Mouse (Mus musculus): ENCODE measurements around the gene Gm3415. TPM values are rescaled to one million over a fixed set of nuclear protein-coding genes. Genes with fewer than 3 reads are reported as not detected.
"Not testable (repeated sequence)": the region's sequence is repeated elsewhere in the genome, so short reads cannot be mapped to it uniquely, and the experiment has no call there.

Gene Gm3415
- polyA plus RNA-seq, 1 experiment = not detected

DNA sequence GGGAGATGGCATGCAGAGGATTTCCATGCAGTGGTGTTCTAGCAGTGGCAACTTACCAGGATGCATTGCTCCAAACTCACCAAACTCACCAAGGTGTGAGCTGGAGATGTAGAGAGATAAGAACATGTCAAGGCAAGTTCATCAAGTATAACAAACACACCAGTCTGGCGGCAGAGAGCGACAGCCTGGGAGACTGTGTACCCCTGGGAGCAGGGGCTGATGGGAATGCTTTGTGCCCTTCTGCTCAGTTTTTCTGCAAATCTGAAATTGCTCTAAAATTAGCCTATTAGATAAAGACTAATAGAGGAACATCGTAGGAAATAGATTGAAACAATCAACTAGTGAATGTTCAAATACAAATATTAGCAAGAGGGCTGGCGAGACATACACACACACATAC lies 35.7 kb downstream of the Gm3415 start:
- Histone ChIP-seq H3K27me3 (ENCODE audit: control insufficient read depth, insufficient read depth, low read length, poor library complexity, severe bottlenecking) (no peaks in the 10 kb centered on the region), H3K9ac (ENCODE audit: low read depth, poor library complexity, severe bottlenecking) (no peak overlapping the region), H3K9me3 (replicated peaks; ENCODE audit: control insufficient read depth, insufficient read depth, low read length, poor library complexity, severe bottlenecking) (no peaks in the 10 kb centered on the region; the same call in 1 of the 2 replicates), H3K36me3 (ENCODE audit: control insufficient read depth, insufficient read depth, low read length, poor library complexity, severe bottlenecking) (no peaks in the 10 kb centered on the region), H3K4me1 (ENCODE audit: control insufficient read depth, insufficient read depth, low read length) (no peaks in the 10 kb centered on the region), H3K27ac (ENCODE audit: insufficient read depth, low read length) (no peak overlapping the region), H3K4me3 (ENCODE audit: low read depth, low read length) (no peak overlapping the region)
- TF ChIP-seq POLR2A (IDR thresholded peaks at IDR 0.05; ENCODE audit: insufficient read depth, low read length) (no peak), EP300 (IDR thresholded peaks at IDR 0.05; ENCODE audit: insufficient read depth, low read depth, low read length) (no peak), CTCF (IDR thresholded peaks at IDR 0.05; ENCODE audit: low read depth, low read length) (no peak)

DNA sequence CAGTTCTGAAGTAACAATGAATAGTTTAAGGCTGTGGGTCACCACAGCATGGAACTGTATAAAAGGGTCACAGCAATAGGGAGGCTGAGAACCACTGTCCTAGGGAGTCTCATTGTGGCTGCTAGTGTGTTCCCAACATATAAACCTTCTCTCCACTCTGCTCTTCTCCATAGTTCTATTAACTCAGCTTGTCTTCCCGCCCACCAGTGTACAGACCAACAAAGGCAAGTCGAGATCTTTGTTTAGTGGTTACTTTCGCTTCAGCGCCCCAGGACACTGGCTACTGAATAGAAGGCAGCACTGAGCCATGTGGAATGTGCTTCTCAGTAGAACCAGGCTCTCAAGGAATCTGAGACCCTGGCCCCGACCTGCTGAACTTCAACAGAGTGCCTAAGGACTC lies 36.6 kb downstream of the Gm3415 start:
- TF ChIP-seq CTCF (IDR thresholded peaks at IDR 0.05; ENCODE audit: low read depth, low read length) = no peak
- TF ChIP-seq POLR2A (IDR thresholded peaks at IDR 0.05; ENCODE audit: insufficient read depth, low read length) = no peak
- no peak for TF ChIP-seq EP300 (IDR thresholded peaks at IDR 0.05; ENCODE audit: insufficient read depth, low read depth, low read length)
- H3K36me3 ChIP-seq (ENCODE audit: control insufficient read depth, insufficient read depth, low read length, poor library complexity, severe bottlenecking) = no peaks in the 10 kb centered on the region
- H3K27ac ChIP-seq (ENCODE audit: insufficient read depth, low read length) = no peak overlapping the region
- no peak overlapping the region for H3K4me3 ChIP-seq (ENCODE audit: low read depth, low read length)
- H3K27me3 ChIP-seq (ENCODE audit: control insufficient read depth, insufficient read depth, low read length, poor library complexity, severe bottlenecking) = no peaks in the 10 kb centered on the region
- H3K4me1 ChIP-seq (ENCODE audit: control insufficient read depth, insufficient read depth, low read length) = no peaks in the 10 kb centered on the region
- H3K9me3 ChIP-seq (replicated peaks; ENCODE audit: control insufficient read depth, insufficient read depth, low read length, poor library complexity, severe bottlenecking) = no peaks in the 10 kb centered on the region; the same call in 1 of the 2 replicates
- no peak overlapping the region for H3K9ac ChIP-seq (ENCODE audit: low read depth, poor library complexity, severe bottlenecking)

DNA sequence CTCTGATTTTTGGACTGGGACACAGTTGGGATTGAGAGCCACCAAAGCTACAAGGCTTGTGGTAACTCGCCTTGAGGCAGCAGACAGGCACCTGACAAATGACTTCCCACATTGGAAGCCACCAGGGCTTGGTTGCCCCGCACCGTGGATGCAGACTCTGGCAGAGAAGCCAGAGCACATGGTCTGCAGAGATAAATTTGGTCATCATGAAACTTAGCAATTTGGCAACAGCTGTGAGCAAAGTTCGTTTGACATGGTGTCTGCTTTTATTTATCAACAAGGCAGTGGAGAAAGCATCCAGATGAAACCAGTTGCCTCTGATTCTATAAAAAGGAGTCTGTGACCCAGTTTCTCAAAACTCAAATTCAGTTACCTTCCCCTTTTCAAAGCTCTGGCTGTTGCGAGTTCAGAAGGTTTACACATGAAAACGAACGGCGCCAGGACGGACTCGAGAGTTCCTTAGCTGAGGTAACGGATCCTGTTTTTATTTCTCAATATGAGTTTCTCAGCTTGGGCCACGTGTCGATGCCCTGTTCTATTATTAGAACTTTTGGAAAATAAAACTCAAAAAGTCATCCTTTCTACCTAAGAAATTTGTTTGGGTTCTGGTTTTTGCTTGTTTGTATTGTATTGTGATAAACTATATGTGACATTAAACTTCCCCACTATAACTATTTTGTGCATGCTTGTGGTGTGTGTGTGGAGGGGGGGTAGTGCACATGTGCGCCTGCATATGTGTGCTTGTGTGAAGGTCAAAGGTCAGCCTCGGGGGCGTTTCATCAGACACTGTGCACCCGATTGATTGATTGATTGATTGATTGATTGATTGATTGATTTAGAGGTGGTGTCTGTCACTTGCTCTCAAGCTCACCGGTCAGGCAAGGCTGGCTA lies 40.9 kb downstream of the Gm3415 start:
- Histone ChIP-seq H3K27ac (ENCODE audit: insufficient read depth, low read length) (no peak overlapping the region), H3K9me3 (replicated peaks; ENCODE audit: control insufficient read depth, insufficient read depth, low read length, poor library complexity, severe bottlenecking) (no peaks in the 10 kb centered on the region; the same call in 1 of the 2 replicates), H3K9ac (ENCODE audit: low read depth, poor library complexity, severe bottlenecking) (no peak overlapping the region), H3K4me3 (ENCODE audit: low read depth, low read length) (no peak overlapping the region), H3K27me3 (ENCODE audit: control insufficient read depth, insufficient read depth, low read length, poor library complexity, severe bottlenecking) (no peaks in the 10 kb centered on the region), H3K36me3 (ENCODE audit: control insufficient read depth, insufficient read depth, low read length, poor library complexity, severe bottlenecking) (no peaks in the 10 kb centered on the region), H3K4me1 (ENCODE audit: control insufficient read depth, insufficient read depth, low read length) (no peaks in the 10 kb centered on the region)
- no peak for TF ChIP-seq EP300 (IDR thresholded peaks at IDR 0.05; ENCODE audit: insufficient read depth, low read depth, low read length)
- no peak for TF ChIP-seq CTCF (IDR thresholded peaks at IDR 0.05; ENCODE audit: low read depth, low read length)
- no peak for TF ChIP-seq POLR2A (IDR thresholded peaks at IDR 0.05; ENCODE audit: insufficient read depth, low read length)

DNA sequence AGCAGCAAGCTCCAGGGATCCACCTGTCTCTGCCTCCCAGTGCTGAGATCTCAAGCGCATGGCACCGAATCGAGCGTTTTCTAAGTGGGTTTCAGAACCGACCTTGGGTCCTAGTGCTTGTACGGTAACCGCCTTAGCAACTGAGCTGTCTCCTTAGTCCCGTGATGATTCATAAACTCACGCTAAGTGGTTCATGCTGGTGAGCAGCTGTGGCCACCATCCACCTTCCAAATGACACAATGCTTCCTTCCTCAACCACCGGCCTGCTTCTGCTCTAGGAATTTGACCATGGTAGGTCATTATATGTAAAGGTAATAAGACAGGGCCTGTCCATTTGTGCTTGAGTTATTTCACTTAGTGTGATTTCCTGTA lies 41.6 kb downstream of the Gm3415 start:
- Histone ChIP-seq H3K36me3 (ENCODE audit: control insufficient read depth, insufficient read depth, low read length, poor library complexity, severe bottlenecking) (no peaks in the 10 kb centered on the region), H3K27me3 (ENCODE audit: control insufficient read depth, insufficient read depth, low read length, poor library complexity, severe bottlenecking) (no peaks in the 10 kb centered on the region), H3K9ac (ENCODE audit: low read depth, poor library complexity, severe bottlenecking) (no peak overlapping the region), H3K27ac (ENCODE audit: insufficient read depth, low read length) (no peak overlapping the region), H3K9me3 (replicated peaks; ENCODE audit: control insufficient read depth, insufficient read depth, low read length, poor library complexity, severe bottlenecking) (no peaks in the 10 kb centered on the region; the same call in 1 of the 2 replicates), H3K4me3 (ENCODE audit: low read depth, low read length) (no peak overlapping the region), H3K4me1 (ENCODE audit: control insufficient read depth, insufficient read depth, low read length) (no peaks in the 10 kb centered on the region)
- no peak for TF ChIP-seq POLR2A (IDR thresholded peaks at IDR 0.05; ENCODE audit: insufficient read depth, low read length)
- TF ChIP-seq EP300 (IDR thresholded peaks at IDR 0.05; ENCODE audit: insufficient read depth, low read depth, low read length) = no peak
- no peak for TF ChIP-seq CTCF (IDR thresholded peaks at IDR 0.05; ENCODE audit: low read depth, low read length)

DNA sequence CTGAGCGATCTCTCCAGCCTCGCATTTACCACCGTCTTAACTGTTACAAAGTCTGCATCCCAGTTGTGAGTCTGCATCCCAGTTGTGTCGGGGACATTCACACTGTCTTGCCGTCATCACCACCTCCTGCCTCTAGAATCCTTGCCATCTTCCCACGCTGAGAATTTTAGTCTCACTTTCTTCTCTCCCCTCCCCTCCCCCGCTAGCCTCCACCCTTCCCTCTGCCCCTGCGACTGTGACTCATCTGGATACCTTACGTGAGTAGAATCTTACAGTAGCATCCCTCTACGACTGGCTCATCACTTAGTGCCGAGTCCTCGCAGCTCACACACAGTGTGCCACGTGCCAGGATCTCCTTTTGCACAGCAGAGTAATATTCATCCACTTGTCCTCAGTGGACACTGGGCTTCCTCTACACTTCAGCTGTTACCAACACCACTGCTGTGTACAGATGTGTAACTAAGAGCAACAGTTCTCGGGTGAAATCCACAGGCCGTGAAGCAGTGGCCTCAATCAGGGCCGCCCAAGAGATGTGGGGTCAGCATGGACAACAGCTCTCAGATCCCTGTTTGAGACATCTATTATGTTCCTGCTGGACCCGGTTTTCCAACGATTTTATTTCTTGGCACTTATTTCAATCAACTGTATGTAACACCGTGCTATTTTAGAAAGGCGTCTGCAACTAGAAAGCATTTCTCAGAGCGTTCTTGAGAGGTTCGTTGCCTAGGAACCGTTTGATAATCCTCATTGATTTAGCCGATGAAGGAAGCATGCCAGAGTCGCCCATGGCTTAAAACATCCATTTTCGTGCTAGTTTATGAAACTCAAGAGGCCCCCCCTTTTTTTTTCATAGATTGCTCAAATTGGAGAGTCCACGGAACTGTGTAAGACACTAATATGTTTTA lies 42.5 kb downstream of the Gm3415 start:
- Histone ChIP-seq H3K4me3 (ENCODE audit: low read depth, low read length) (no peak overlapping the region), H3K9ac (ENCODE audit: low read depth, poor library complexity, severe bottlenecking) (no peak overlapping the region), H3K9me3 (replicated peaks; ENCODE audit: control insufficient read depth, insufficient read depth, low read length, poor library complexity, severe bottlenecking) (no peaks in the 10 kb centered on the region; the same call in 1 of the 2 replicates), H3K4me1 (ENCODE audit: control insufficient read depth, insufficient read depth, low read length) (no peaks in the 10 kb centered on the region), H3K27ac (ENCODE audit: insufficient read depth, low read length) (no peak overlapping the region), H3K36me3 (ENCODE audit: control insufficient read depth, insufficient read depth, low read length, poor library complexity, severe bottlenecking) (no peaks in the 10 kb centered on the region), H3K27me3 (ENCODE audit: control insufficient read depth, insufficient read depth, low read length, poor library complexity, severe bottlenecking) (no peaks in the 10 kb centered on the region)
- TF ChIP-seq EP300 (IDR thresholded peaks at IDR 0.05; ENCODE audit: insufficient read depth, low read depth, low read length) = no peak
- no peak for TF ChIP-seq POLR2A (IDR thresholded peaks at IDR 0.05; ENCODE audit: insufficient read depth, low read length)
- no peak for TF ChIP-seq CTCF (IDR thresholded peaks at IDR 0.05; ENCODE audit: low read depth, low read length)

DNA sequence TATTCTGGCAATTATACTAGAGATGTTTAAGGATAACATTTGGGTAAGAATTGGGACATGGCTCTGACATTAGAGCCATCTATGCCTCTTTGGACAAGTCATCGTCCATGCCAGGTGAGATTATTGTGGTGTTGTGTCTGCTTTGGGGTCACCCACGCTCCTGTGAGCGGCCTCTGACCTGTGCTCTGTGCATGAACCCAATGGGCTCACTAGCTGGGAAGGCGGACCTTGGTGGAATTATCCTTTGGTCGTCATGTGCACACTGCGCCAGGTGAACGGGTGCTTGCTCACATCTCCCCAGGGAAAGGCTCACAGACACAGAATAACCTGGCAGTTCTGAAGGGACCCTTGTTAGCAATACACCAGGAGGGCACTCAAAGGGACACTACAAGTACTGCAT lies 43.3 kb downstream of the Gm3415 start:
- H3K9ac ChIP-seq (ENCODE audit: low read depth, poor library complexity, severe bottlenecking); H3K27ac ChIP-seq (ENCODE audit: insufficient read depth, low read length); H3K27me3 ChIP-seq (ENCODE audit: control insufficient read depth, insufficient read depth, low read length, poor library complexity, severe bottlenecking); H3K9me3 ChIP-seq (replicated peaks; ENCODE audit: control insufficient read depth, insufficient read depth, low read length, poor library complexity, severe bottlenecking); H3K4me1 ChIP-seq (ENCODE audit: control insufficient read depth, insufficient read depth, low read length); H3K4me3 ChIP-seq (ENCODE audit: low read depth, low read length); H3K36me3 ChIP-seq (ENCODE audit: control insufficient read depth, insufficient read depth, low read length, poor library complexity, severe bottlenecking): not testable (repeated sequence)

All from ES-Bruce4 (cell line).